Mouse (Mus musculus) c-Kit-positive CD71-negative TER-119-negative erythroid progenitor cells, embryonic 14.5 days (primary cell): ENCODE results near the gene Siglecg.
"Not testable (repeated sequence)": the region's sequence is repeated elsewhere in the genome, so short reads cannot be mapped to it uniquely, and the experiment has no call there.

Experiments used
- DNase-seq: peaks from one replicate; pipeline ENCODE4 v3.0.0-alpha.2; 2013; ENCODE audit warnings: low read depth

Siglecg gene

GRCm38 (mm10) chr7:43408131-43408553 is at the start of gene Siglecg:
Gene Siglecg (plus strand): TSS chr7:43408204.
- DNase-seq: no peak

DNA sequence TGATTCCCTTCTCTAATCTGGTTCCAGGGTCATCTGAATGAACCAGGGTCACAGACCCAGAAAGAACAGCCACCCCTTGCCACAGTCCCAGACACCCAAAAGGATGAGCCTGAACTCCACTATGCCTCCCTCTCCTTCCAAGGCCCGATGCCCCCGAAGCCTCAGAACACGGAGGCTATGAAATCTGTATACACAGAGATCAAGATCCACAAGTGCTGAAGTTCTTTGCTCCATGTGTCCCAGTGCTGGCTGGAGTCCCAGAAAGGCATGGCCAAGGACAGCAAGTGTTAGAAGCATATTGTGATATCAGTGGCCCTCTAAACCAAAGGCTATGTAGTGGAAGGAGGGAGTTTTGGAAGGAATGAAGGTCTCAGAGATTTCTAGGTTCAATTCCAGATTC is 49.4 kb upstream of the Siglecg start:
- no peak for DNase-seq

- no peak for DNase-seq
Measured at GRCm38 (mm10) chr7:43361442-43361841, 46.6 kb upstream of the Siglecg start.

- no peak for DNase-seq
Measured at GRCm38 (mm10) chr7:43362021-43362420, 46.0 kb upstream of the Siglecg start.

DNA sequence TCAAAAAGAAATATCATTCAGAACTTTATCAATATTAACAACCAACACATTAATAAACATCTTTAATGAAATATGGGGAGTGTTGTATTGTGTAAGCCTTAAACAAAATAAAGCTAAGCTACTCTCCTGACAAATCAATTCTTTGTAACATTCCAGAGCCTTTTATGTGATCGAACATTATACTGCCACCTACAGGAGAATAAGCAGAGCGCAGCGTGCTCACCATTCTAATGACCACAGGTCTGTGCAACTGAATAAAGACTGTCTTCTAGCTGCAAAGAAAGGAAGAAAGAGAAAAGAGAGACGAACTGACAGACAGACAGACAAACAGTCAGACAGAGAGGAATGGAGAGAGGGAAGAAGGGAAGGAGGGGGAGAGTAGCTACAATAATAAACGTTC is 29.8 kb upstream of the Siglecg start:
- DNase-seq: peak; percentile 43

DNA sequence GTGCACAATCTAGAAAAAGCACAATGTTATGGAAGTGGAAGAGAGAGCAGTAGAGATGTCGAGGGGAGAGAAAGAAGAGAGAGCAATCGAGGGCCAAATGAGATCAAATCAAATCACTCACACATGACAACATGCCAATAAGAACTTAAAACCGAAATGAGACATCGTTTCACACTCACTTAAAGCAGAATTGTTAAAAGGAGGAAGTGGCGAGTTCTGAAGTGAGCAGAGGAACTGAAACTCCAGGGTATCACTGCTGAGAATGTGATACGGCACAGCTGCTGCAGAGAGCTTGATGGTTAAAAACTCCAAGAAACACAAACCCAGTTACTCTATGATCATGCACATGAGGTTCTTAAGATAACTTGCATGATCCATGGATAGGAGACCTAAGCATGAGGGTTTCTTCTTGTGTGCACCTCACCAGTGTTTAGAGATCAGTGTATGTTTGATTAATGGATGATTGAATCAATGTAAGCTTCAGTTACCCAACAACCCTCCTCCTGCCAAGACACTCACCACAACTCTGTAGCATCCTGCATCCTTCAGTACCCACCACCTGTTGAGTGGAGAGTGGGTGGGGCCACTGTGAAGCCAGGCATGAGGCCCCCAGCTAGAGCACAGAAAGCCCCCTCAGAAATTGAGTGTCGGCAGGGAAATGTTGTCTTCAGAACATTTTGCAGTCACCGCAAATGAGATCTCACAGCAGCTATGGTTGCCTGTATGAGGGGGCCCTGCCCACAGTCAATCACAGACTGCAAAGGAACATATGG is 15.5 kb upstream of the Siglecg start:
- DNase-seq: peak; percentile 38

GRCm38 (mm10) chr7:43399501-43399900 is 8.5 kb upstream of the Siglecg start:
- no peak for DNase-seq

DNA sequence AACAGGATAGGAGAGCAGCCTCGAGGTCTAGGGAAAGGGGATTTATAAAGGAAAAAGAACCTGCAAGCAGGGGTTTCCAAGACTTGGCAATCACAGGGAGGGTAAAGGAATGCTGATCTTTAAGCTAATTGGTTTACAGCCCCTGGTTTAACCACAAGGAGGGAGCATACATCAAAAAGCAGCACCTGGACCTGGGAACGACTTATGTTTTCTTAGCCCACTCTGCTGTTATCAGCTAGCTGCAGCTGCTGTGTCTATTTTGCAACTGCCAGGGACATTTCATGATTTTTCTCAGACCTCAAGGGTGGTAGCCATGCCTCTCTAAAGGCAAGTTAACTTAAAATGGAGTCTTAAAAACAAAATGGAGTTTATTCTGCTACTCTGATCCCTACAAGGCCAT is 5.3 kb upstream of the Siglecg start:
- DNase-seq: no peak

- no peak for DNase-seq
Measured at GRCm38 (mm10) chr7:43407573-43407972, 431 bp upstream of the Siglecg start.

DNA sequence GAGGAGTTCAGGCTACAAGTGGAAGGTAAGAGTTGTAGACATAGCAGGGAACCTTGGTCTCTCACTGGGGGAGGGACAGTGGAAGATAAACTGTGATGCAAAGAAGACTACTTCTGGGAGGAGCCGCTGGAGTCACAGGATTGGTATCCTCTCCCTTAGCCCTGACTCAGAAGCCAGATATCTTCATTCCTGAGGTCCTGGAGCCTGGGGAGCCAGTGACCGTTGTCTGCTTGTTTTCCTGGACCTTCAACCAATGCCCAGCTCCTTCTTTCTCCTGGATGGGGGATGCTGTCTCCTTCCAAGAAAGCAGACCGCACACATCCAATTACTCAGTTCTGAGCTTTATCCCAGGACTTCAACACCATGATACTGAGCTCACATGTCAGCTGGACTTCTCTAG is 1.1 kb downstream of the Siglecg start:
- no peak for DNase-seq

GRCm38 (mm10) chr7:43411724-43412123 is 3.7 kb downstream of the Siglecg start:
- DNase-seq: not testable (repeated sequence)

GRCm38 (mm10) chr7:43417298-43417697 is 9.3 kb downstream of the Siglecg start:
- no peak for DNase-seq

- DNase-seq: peak; percentile 74
Measured at GRCm38 (mm10) chr7:43422995-43423617, 15.1 kb downstream of the Siglecg start.

- DNase-seq: no peak
Measured at GRCm38 (mm10) chr7:43423991-43424625, 16.1 kb downstream of the Siglecg start.

DNA sequence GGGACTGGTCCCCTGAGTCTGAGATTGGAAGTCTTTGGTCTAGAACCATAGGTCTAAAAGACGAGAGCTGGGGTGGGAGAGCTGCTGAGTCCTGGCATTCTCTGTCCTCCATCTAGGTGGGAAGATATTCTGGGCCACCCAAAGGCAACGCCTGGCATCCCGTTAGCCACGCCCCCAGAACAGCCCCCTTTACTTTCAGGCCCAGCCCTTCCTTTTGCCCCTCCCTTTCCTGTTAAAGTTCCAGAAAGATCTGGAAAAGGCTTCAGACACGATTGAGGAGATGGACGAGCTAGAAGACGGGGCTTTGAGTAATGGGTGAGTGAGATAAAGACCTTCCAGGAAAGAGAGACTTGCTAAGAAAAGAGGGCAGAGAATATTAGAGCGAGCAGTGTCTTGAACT is 19.4 kb downstream of the Siglecg start, which contains the start of gene Lim2:
Gene Lim2, plus strand, starts transcription at position 265 of the 400 bp plus-strand sequence.
- no peak for DNase-seq

DNA sequence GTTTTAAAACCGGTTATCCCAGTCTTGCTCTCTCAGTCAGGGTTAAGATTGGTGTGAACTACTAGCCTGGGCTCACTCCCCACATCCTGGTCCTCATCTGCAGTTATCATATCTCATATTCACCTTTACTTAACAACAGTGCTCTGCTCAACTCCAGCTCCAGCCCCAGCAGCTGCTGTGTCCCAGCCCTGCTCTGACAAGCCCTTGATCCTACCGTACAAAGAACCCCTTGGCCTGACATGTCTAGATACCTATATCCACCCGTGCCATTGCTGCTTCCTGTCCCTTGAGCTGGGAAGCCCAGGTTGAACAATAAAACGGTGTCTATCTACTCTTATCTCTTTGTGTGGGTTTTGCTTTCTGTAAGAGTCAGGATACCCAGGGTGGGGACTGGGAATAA is 21.5 kb downstream of the Siglecg start:
- no peak for DNase-seq

DNA sequence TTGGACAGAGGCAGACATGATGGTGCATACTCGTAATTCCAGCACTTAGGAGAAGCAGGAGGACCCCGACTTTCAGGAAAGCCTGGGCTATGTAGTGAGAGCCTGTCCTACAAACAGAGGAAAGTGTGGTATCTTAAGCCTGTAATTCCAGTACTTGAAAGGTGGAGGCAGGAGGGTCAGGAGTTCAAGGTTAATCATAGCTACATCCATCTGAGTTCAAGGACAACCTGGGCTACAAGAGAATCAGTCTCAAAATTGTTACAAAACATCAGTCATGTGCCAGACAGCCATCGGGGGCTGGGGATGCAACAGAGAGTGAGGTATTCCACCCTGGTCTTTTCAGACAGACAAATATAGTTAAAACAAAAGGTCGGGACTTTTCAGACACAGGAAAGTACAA is 24.9 kb downstream of the Siglecg start:
- no peak for DNase-seq

DNA sequence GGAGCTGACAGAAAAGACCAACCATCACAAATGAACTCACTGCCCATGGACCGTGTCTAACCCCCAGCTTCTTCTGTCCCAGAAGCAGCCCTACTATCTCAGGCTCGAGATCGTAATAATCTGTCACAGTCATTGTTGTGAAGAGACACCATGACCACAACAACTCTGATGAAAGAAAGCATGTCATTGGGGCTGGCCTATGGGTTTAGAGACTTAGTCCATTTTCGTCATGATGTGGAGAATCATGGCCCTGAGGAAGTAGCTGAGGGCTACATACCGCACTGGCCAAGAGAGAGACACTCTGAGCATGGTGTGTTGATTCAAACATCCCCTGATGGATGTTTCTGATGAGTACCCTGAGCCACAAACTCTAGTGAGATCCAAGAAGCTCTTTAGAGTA is 26.7 kb downstream of the Siglecg start:
- DNase-seq: no peak

- no peak for DNase-seq
Measured at GRCm38 (mm10) chr7:43436341-43437255, 28.6 kb downstream of the Siglecg start, which contains the start of gene Nkg7. Gene Nkg7 (plus strand): TSS chr7:43437073.

DNA sequence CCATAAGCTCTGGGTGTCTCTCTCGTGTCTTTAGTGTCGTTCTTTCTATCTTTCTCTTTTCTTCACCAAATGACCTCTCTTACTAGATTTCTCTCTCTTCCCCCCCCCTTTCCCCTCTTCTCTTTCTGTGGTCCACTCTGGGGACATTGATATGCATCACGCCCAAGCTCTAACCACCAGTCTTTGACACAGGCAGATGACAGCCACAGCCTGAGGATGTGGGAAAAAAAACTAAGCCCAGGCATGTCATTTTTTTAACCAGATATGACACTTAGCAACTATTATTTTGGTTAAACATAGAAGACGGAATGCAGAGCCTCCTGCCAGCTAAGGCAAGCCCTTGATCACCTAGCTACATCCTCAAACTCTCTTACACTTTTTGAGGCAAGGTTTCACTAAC is 30.6 kb downstream of the Siglecg start:
- no peak for DNase-seq

GRCm38 (mm10) chr7:43440482-43440881 is 32.5 kb downstream of the Siglecg start, which contains the start of gene Cldnd2:
Gene Cldnd2 (plus strand): TSS chr7:43440782.
- DNase-seq: no peak

DNA sequence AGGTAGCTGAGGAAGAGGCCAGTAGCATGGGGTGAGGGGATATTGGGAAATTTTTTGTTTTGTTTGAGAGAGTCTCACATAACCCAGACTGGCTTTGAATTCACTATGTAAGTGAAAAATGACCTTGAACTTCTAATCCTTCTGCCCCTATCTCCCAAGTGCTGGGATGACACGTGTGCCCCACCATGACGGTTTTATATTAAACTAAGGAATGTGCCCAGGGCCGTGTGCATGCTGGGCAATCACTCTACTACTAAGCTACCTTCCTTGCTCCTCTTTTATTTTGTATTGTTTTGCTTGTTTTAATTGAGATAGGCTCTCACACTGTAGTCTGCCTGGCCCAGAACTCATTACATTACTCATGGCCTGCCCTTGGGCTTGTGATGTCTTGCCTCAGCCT is 33.1 kb downstream of the Siglecg start:
- DNase-seq: no peak
